Mouse (Mus musculus) liver, embryonic 15.5 days (tissue): ENCODE measurements at regions not wholly inside any gene's neighbourhood (a gene's known extent, or its start where the extent isn't known, plus 50 kb on each side); places are given as distances from the start of the nearest gene placed in this dataset.
A peak's percentile ranks its signal among the peaks of the same experiment; 100 is the strongest.

Source experiments
- ATAC-seq: fragments of 200-750 bp; cut with Nextera tagmentation; 2 replicates; pipeline ENCODE4 v1.8.0; 2017; ENCODE audit warnings: moderate number of reproducible peaks, mild to moderate bottlenecking, moderate library complexity; ENCODE audit not compliant: insufficient read depth
- H3K27ac ChIP-seq: fragments of 300-500 bp; sonication (generic); replicated peaks from 2 replicates; pipeline ENCODE4 v1.5.1; 2015; ENCODE audit warnings: mild to moderate bottlenecking, inconsistent platforms
- H3K27me3 ChIP-seq: fragments of 300-500 bp; sonication (generic); 2 replicates; pipeline ENCODE4 v1.6.1; 2015; ENCODE audit warnings: mild to moderate bottlenecking, inconsistent platforms
- H3K36me3 ChIP-seq: fragments of 300-500 bp; sonication (generic); replicated peaks from 2 replicates; pipeline ENCODE4 v1.6.1; 2015; ENCODE audit warnings: moderate library complexity, mild to moderate bottlenecking, inconsistent platforms
- H3K4me1 ChIP-seq: fragments of 300-500 bp; sonication (generic); replicated peaks from 2 replicates; pipeline ENCODE4 v1.6.1; 2015; ENCODE audit warnings: inconsistent platforms
- H3K4me2 ChIP-seq: fragments of 300-500 bp; sonication (generic); 2 replicates; pipeline ENCODE4 v1.6.1; 2015; ENCODE audit warnings: moderate library complexity, mild to moderate bottlenecking, inconsistent platforms
- H3K4me3 ChIP-seq: fragments of 300-500 bp; sonication (generic); replicated peaks from 2 replicates; pipeline ENCODE4 v1.5.1; 2015; ENCODE audit warnings: mild to moderate bottlenecking, inconsistent platforms
- H3K9ac ChIP-seq: fragments of 300-500 bp; sonication (generic); 2 replicates; pipeline ENCODE4 v1.6.1; 2015; ENCODE audit warnings: moderate library complexity, mild to moderate bottlenecking, inconsistent platforms
- H3K9me3 ChIP-seq: fragments of 300-500 bp; sonication (generic); replicated peaks from 2 replicates; pipeline ENCODE4 v1.6.1; 2016; ENCODE audit warnings: inconsistent platforms
- WGBS: fragments of 180-500 bp; shearing (Covaris S2); methylation state at CpG from one replicate; pipeline ENCODE4 v1.1.7; 2015; ENCODE audit warnings: mixed read lengths; ENCODE audit not compliant: insufficient replicate concordance; 5-methylcytosine and 5-hydroxymethylcytosine counted together

- Histone ChIP-seq H3K4me1 (no peaks in the 10 kb centered on the region), H3K9me3 (no peaks in the 10 kb centered on the region), H3K36me3 (no peaks in the 10 kb centered on the region), H3K9ac (no peak overlapping the region), H3K27ac (no peak overlapping the region), H3K27me3 (no peaks in the 10 kb centered on the region), H3K4me2 (no peak overlapping the region), H3K4me3 (no peak overlapping the region)
- peak; percentile 57; the same call in 1 of the 2 replicates for ATAC-seq
- WGBS = 64% methylated on average over 8 of the region's 8 CpGs
These were observed 84.4 kb upstream of the Alk start for GRCm38 (mm10) chr17:72688800-72689199.

GRCm38 (mm10) chr17:72674658-72675057 lies 70.2 kb upstream of the Alk start:
- Histone ChIP-seq H3K9me3 (no peaks in the 10 kb centered on the region), H3K4me1 (no peaks in the 10 kb centered on the region), H3K4me2 (no peak overlapping the region), H3K9ac (no peak overlapping the region), H3K4me3 (no peak overlapping the region), H3K36me3 (no peaks in the 10 kb centered on the region), H3K27ac (no peak overlapping the region), H3K27me3 (no peaks in the 10 kb centered on the region)
- WGBS = 31% methylated on average over 4 of the region's 4 CpGs
- ATAC-seq = no peak

- H3K27ac ChIP-seq = no peak overlapping the region
- WGBS = 40% methylated on average over 3 of the region's 3 CpGs
- H3K9me3 ChIP-seq = no peaks in the 10 kb centered on the region
- H3K4me2 ChIP-seq = no peak overlapping the region
- H3K36me3 ChIP-seq = no peaks in the 10 kb centered on the region
- no peaks in the 10 kb centered on the region for H3K27me3 ChIP-seq
- H3K9ac ChIP-seq = no peak overlapping the region
- no peak for ATAC-seq
- H3K4me1 ChIP-seq = no peaks in the 10 kb centered on the region
- H3K4me3 ChIP-seq = no peak overlapping the region
These were observed 67.6 kb upstream of the Alk start for GRCm38 (mm10) chr17:72672010-72672409.

- no peak for ATAC-seq
- 44% methylated on average over 2 of the region's 2 CpGs for WGBS
- Histone ChIP-seq H3K27ac (no peak overlapping the region), H3K4me1 (no peaks in the 10 kb centered on the region), H3K4me3 (no peak overlapping the region), H3K36me3 (no peaks in the 10 kb centered on the region), H3K4me2 (no peak overlapping the region), H3K9me3 (no peaks in the 10 kb centered on the region), H3K27me3 (no peaks in the 10 kb centered on the region), H3K9ac (no peak overlapping the region)
These were observed 62.5 kb upstream of the Alk start for GRCm38 (mm10) chr17:72666961-72667360.

GRCm38 (mm10) chr17:72661678-72662077 lies 57.3 kb upstream of the Alk start:
- H3K4me3 ChIP-seq = no peak overlapping the region
- ATAC-seq = no peak
- no peaks in the 10 kb centered on the region for H3K9me3 ChIP-seq
- 31% methylated on average over 2 of the region's 2 CpGs for WGBS
- H3K36me3 ChIP-seq = no peaks in the 10 kb centered on the region
- H3K27ac ChIP-seq = no peak overlapping the region
- no peak overlapping the region for H3K4me2 ChIP-seq
- H3K27me3 ChIP-seq = no peaks in the 10 kb centered on the region
- no peaks in the 10 kb centered on the region for H3K4me1 ChIP-seq
- no peak overlapping the region for H3K9ac ChIP-seq

- WGBS = 37% methylated on average over 6 of the region's 6 CpGs
- Histone ChIP-seq H3K9me3 (no peaks in the 10 kb centered on the region), H3K27me3 (no peaks in the 10 kb centered on the region), H3K36me3 (no peaks in the 10 kb centered on the region), H3K4me2 (no peak overlapping the region), H3K4me3 (no peak overlapping the region), H3K9ac (no peak overlapping the region), H3K27ac (no peak overlapping the region), H3K4me1 (no peaks in the 10 kb centered on the region)
- ATAC-seq = no peak
These were observed 54.3 kb upstream of the Alk start for GRCm38 (mm10) chr17:72658744-72659143.

GRCm38 (mm10) chr17:72657826-72658225 lies 53.4 kb upstream of the Alk start:
- Histone ChIP-seq H3K4me2 (no peak overlapping the region), H3K27ac (no peak overlapping the region), H3K36me3 (no peaks in the 10 kb centered on the region), H3K4me1 (no peaks in the 10 kb centered on the region), H3K9ac (no peak overlapping the region), H3K27me3 (no peaks in the 10 kb centered on the region), H3K4me3 (no peak overlapping the region), H3K9me3 (no peaks in the 10 kb centered on the region)
- 60% methylated on average over 8 of the region's 8 CpGs for WGBS
- no peak for ATAC-seq
